Mouse (Mus musculus) adrenal gland, adult 18-20 months (tissue): ENCODE data around the gene Rapgef3. TPM values are rescaled to one million over a fixed set of nuclear protein-coding genes. Genes with fewer than 3 reads are reported as not detected.

Experiments
- DNase-seq, 2 experiments: peaks; one replicate each; pipeline ENCODE4 v3.0.0; 2021 to 2022; ENCODE audit warnings: low spot score in 2 of 2
- total RNA-seq, 2 experiments: library from RNA; stranded (reverse); gene quantifications; 1 replicate in 1 of 2; 2 replicates in 1 of 2; pipeline ENCODE4 v1.2.3; 2021

Gene Rapgef3
- total RNA-seq, 2 experiments from 2014 or later, result 13.2 to 25.2 TPM

DNA sequence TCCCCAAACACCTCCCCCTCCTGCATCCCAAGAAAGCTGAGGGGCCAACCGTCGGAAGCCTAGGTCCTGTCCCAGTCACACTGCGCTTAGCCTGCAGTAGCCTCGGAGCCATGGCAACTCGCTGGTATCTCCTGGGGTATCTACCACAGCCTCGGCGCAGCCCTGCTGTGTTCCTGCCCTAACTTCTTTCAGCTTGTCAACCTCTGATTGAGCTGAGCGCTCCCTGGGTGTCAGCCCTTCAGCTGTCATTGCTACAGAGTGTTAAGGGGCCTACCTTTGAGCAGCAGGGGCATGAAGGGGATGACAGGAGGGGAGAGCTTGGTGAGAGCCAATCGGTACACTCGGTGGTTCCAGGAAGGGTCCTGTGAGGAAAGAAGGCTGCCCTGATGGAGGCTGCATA, 19.5 kb downstream of the Rapgef3 start:
- DNase-seq, result no peak

DNA sequence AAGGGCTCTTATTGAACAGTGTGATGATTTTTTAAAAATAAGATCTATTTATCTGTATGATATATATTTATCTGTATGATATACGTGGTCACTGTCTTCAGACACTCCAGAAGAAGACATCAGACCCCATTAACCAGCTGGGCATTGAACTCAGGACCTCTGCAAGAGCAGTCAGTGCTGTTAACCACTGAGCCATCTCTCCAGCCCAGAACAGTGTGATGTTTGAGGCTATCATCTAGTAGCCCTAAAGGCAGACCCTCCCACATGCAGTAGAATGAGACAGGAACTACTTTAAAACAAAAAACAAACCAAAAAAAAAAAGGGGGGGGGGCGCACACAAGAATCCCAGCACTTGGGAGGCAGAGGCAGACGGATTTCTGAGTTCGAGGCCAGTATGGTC, 20.3 kb downstream of the Rapgef3 start:
- DNase-seq, result no peak

DNA sequence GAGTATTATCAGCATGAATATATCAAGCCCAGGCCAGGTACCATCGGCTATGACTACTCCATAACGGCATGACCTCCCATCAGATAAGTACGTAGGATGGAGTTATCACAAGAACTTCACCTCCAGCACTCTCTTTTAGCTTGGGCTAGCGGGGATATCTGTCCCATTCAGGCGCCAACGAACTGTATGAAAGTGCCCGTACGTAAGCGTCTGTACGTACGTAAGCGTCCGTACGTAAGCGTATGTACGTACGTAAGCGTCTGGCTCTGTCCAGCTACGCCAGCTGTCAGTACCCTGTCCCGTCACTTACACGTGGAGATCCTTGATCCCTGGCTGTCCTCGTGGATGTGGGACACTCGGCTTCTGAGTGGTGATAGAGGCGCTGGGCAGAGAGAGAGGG, 21.0 kb downstream of the Rapgef3 start:
- DNase-seq, result no peak

DNA sequence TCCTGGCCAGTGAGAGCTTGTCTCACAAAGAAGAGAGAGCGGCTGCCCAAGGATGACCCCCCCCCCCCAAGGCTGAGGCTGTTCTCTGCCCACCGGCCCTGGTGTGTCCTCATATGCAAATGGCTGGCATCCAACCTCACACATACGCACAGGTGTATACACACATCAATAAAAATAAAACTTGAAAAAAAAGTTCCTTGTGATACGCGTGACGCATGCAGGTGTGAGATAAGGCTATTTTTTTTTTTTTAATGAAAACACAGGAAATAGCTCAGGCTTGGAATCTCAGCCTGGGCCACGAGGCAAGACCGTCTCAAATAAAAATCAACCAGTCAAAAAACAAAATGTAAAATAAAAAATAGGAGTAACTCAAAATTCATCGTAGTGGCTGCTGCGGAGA, 21.5 kb downstream of the Rapgef3 start:
- DNase-seq, result no peak

DNA sequence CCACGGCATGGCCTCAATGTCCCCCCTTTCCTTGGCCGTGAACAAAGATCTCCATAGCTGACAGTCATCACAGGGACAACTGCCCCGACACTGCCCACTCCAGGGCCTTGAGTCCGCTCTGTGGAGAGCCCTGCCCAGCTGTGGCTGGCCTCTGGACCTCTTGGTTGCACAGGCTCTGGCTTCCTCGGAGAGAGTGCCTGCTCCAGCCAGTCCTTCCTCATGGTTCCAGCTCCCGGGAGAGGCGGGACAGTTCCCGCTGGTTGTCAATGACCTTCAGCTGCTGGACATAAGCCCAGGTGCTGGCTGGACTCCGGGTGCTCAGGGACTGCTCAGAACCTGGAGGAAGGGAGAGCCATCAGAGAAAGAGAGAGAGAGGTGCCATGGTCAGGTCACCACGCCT, 22.4 kb downstream of the Rapgef3 start:
- DNase-seq, result peak in 1 of 2 experiments; percentile 61

DNA sequence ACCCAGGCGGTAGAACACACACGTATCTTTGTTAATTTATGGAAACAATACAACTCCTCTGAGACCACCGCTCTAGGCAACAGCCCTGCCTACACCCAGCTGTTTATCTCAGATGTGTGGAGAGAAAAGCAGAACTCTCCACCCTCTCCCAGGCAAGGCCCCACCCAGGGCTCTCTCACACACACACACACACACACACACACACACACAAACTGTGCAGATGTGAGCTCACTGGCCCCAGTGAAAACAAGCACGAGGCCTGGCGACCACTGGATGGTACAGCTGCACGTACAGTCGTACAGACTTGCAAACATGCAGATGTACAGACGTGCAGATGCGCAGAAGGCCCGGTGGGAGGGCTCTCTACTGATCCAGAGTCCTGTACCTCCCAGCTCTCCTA, 22.8 kb downstream of the Rapgef3 start:
- no peak for DNase-seq

DNA sequence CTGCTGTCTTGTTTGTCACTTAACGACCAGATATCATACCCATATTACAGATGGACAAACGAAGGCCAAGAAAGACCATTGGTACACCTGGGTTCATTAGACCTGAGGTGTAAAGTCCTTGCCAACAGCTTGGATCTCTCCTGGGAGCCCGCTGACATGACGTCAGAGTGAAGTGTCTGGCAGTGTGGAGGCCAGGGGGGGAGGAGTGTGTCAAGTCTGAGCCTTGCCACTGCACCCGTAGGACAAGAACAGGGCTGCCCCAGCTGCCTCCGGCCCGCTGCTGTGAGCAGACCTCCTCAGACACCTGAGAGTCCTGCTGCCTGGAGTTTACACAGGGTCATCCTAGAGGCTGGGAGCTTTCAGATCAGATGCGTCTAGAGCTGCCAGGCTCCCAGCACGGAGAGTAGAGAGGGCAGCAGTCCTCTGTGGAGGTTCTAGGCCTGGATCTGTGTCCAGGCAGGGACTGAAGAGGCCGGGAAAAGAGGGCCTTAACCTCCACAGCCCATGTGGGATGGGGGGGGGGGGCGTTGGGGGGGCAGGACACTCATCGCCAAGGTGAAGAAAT, 23.7 kb downstream of the Rapgef3 start:
- no peak for DNase-seq

DNA sequence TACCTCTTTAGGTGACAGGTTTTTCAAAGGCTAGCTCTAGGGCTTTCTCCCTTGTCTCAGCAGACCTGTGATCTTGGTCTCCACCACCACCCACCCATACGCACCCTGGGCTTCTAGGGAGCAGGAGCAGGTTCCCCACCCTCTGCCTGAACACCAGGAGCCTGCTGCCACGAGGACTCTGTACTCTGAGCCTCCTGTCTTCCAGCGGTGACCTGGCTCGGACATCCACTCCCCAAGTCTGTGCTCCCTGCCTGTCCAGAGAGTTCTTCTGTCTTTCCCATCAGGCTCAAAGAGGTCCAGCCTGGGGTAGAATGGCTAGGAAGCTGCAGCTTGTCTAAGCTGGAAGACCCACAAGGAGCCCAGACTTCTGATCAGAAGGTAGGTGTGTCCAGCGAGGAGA, 24.6 kb downstream of the Rapgef3 start:
- DNase-seq, result no peak

DNA sequence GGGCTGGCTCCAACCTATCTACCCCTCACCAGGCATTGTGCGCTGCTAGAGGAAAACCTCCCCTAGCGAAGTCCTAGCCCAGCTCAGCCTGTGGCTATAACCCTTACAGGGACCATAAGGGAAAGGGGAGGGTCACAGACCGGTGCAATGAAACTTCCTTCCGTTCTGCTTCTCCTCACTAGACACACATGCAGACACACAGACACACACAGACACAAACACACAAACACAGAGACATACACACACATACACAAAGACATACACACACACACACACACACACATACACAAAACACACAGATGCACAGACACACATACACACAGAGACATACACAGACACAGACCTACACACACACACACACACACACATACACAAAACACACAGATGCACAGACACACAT, 25.2 kb downstream of the Rapgef3 start:
- no peak for DNase-seq

DNA sequence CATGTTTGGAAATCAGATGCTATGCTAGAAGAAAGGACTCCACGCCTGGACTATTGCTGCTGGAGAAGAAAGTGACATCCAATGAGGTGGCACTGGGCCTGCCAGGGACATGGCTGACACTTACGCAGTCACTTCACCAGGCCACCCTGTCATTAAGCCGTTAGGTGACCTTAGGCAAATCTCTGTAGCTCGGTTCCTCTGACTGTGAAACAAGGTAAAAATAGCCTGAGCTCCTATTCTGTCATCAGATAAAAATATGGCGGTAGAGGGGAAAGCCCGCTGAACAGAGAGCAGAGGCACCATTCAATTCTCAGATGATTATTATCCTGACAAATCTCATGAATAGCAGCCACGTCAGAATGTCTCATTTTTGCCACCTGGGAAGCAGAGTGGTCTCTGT, 25.7 kb downstream of the Rapgef3 start:
- no peak for DNase-seq

DNA sequence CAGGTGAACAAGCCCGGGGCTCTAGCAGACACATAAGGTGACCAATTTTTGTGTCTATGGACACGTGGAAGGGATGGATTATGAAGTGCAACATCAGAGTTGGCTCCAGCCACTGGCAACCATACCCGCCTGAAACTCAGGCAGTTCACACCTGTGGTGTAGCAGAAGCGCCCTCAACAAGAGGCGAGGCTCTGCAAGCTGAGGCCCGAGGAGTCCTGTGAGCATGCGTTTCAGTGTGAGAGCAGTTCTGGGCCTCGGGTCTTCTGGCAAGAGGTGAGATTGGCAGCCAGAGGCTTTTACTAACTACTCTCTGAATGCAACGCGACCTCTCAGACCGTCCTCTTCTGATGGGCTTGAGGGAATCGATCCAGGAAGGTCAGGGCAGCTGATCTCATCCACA, 26.1 kb downstream of the Rapgef3 start:
- no peak for DNase-seq

DNA sequence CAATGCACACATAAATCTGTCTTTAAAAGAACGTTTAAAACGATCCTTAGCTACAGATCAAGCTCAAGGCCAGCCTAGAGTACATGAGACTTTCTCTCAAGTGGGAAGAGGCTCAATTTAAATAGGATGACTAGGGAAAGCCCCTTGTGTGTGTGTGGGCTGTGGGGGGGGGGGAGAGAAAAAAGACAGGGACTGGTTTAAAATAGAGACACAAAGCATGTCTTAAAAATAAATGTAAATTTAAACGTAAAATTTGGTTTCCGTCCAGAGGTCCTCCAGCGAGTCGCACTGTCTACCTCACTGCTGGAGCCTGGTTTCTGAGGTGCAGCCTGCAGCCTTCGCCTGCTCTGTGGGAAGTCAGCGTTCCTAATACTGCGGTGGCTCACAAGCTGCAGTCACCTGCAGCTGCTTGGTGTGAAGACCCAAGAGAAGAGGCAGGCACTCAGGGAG, 27.5 kb downstream of the Rapgef3 start:
- no peak for DNase-seq

DNA sequence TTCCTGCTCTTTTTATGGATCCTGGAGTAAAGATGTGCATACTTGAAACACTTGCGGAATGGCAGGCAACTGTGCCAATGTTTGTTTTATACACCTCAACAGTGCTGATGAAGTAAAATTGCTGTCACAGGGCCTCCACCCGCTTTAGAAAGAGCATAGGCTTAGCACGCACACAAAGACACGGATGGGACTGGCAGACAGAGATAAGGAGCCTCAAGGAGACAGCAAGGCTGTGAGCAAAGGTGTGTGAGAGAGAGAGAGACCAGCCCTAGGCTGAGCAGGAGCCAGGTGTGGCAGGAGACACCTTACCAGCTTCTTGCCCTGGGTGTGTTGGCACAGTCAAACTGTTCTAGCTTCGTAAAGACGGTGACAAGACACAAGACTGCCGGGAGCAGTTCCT, 28.8 kb downstream of the Rapgef3 start:
- DNase-seq, result no peak

DNA sequence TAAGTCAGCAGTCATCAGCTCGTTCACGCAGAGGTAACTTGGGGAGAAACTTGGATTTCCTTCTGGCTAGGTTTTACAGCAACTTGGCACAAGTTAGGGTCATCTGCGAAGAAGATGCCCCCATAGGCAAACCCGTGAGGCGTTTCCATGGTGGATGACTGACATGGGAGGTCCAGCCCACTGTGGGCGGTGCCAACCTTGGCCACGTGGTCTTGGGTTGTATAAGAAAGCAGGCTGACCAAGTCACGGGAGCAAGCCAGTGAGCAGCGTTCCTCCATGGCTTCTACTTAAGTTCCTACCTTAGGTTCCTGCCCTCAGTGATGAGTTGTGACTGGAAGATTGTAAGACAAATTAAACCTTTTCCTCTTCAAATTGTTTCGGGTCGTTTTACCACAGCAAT, 35.8 kb downstream of the Rapgef3 start:
- DNase-seq, result no peak

DNA sequence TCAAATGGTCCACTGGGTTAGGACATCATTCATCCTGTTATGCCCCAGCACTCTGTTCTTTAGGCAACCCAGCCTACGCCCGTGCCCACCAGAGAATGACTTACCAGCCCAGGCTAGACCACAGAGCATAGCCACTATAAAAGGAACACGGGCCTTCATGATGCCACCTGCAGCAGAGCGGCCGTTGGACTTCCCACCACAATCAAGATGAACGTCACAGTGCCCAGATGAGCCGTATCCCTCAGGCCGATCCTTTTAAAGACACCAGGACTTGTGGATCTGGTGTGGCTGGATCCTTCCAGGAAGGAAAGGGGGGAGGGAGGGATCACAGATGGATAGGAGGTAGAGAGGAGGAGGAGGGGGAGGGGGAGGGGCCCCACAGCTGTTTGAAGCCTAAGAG, 36.7 kb downstream of the Rapgef3 start, which contains the start of gene Endou:
TSS of gene Endou (minus strand) at position 229 of the 400 bp plus-strand sequence.
- DNase-seq, result no peak

DNA sequence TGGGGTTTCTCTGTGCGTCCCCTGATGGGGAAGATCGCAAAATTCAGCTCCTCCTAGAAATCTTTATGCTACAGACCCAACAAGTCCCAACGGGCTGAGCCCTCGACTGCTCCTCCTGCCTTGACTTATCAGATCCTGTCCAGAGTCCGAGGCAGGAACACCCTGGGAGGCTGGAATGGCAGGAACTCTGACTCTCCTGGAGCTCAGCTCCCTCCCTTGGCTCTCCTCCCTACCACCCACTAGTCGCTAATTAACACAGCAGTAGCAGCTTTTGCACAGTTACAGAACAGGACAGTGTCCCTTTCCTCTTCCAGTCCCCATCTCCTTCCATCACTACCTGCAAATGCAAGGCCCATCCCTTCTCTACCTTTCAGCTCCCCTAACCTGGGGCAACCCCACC, 37.4 kb downstream of the Rapgef3 start:
- DNase-seq, result no peak

DNA sequence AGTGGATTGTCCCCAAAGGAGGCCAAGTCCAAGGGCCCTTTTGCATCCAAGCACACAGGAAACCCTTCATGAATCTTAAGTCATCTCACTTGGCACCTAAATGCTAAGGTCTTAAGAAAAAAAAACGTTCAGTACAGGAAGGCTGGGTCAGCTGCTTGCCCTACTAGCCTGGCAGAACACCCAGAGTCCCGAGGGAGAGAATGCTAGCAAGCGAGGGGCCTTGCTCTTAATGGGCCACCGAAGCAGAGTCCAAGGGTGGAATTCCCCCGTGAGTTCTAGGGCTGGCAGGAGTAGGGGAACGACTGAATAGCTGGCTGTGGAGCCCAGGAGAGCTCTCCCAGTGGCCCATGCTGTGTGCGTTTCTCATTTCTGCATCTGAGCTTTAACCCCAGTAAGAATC, 39.0 kb downstream of the Rapgef3 start:
- no peak for DNase-seq

DNA sequence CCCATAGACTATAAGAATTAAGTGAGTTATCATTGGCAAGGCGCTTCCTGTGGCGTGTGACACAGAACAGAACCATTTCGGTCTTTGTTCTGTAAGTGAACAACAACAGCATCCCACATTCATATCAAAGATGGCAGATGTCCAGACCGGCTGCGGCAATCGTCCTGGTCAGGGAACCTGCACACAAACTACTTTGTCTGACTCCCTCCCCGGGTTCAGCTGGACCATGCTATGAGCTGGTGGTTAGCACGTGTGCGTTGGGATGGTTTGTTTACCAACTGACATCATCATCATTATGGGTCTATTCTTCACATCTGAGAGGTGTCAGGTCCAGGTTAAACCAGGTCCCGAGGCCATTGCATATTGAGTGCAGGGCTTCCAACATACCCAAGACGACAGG, 39.4 kb downstream of the Rapgef3 start:
- no peak for DNase-seq

DNA sequence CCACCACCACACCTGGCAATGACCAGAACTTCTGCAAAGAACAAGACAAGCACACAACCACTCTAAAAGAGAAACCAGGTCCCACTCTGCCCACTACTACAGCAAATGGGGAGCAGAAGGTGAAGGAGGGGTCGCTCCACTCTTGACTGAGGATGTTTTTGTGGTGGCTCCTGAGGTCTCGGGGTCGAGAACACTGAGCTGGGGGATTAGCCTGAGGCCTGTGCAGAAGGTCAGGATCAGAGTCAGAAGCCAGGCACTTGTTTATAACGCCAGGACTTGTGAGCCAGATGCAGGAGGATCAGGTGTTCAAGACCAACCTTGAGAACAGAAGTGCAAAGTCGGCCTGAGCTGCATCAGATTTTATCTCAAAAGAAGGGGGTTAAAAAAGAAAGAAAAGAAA, 40.3 kb downstream of the Rapgef3 start:
- DNase-seq, result no peak

DNA sequence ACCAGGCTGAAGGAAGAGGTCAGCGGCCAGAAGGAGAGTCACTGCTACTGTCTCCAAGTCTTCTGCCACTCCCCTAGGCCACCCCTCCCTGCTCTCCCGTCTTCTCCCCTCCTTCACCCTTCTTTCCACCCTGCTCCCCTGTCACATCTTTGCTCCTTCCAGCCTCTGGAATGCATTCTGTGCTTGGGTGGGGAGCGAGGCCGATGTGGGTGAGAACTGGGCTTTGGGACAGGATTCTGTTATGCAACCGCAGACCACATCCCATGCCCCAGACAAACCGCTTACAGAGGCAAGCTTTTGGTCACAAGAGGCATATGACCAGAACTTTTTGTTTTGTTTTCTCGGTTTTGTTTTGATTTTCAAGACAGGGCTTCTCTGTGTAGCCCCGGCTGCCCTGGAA, 40.7 kb downstream of the Rapgef3 start:
- no peak for DNase-seq

DNA sequence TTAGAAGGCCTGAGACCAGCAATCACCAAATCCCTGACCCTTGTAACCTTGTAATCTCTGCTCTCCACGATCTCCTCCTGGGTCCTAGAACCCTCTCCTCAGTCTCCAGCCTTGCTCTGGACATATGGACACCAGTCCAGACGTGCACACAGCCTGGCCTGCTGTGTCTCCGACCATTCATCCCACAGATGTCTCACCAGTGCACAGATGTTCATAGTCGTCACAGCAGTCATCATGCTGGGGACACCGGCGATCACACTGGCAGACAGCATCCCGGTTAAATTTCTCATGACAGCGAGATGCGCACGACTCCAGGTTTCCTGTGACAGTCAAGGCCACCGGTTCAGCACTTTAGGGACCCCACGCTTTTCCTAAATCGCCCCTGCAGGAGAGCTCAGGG, 41.5 kb downstream of the Rapgef3 start:
- no peak for DNase-seq

DNA sequence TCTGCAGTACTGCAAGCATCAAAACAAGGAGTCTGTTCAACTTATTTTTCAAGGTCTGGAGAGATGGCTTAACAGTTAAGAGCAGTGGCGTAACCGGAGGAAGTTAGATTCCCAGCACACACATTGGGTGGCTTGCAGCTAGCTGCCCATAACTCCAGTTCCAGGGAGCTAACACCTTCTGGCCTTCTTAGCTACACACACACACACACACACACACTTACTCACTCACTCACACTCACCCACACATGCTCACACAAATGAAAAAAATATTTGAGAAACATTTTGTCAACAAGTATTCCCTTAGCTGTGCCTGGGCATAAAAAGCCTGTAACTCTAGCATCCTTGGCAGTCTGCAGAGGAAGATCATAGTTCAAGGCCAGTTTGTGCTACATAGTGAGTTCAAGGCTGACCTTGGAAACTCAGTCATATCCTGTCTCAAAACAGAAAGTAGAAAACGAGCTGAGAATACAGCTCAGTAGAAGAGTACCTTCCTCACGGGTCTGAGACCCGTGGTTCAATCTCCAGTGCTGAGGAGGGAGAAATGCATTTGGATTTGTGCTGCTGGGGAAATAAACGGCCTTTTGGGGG, 42.5 kb downstream of the Rapgef3 start:
- DNase-seq, result no peak
